ENCODE assay signal across 15 mouse cellular contexts in genomic region chr8:128534442-128534871, GRCm38 (mm10).
DNase-seq lines count a peak whose midpoint lies in the region; ATAC-seq and TF ChIP-seq lines count a peak whose summit lies in the region.
"Had no signal": no experiment of that assay in that cellular context is flagged by ENCODE, and none has a peak within 500 bp of the region (broad histone marks: within the 10 kb centered on the region; RNA-seq: fewer than 3 reads in every experiment).

No protein-coding gene starts in this region.

- H3K4me3 ChIP-seq in liver, postnatal 0 days (ENCODE audit: low read depth, low read length) = no peak overlapping the region
- H3K4me3 ChIP-seq: embryonic facial prominence, embryonic 13.5 days; limb, embryonic 15.5 days; megakaryocyte, embryonic 14.5 days; stomach, embryonic 15.5 days had no signal

- no peaks in the 10 kb centered on the region for H3K9me3 ChIP-seq in liver, postnatal 0 days (ENCODE audit: low read length)
- H3K9me3 ChIP-seq: embryonic facial prominence, embryonic 13.5 days; limb, embryonic 15.5 days; megakaryocyte, embryonic 14.5 days; stomach, embryonic 15.5 days had no signal

- no peaks in the 10 kb centered on the region for H3K4me1 ChIP-seq in liver, postnatal 0 days (ENCODE audit: insufficient read depth)
- H3K4me1 ChIP-seq: embryonic facial prominence, embryonic 13.5 days; megakaryocyte, embryonic 14.5 days; stomach, embryonic 15.5 days had no signal

- peak; percentile 4 to 6 for DNase-seq in cerebellum, postnatal 14 days
- DNase-seq in cerebellum, postnatal 4 days (ENCODE audit: low spot score in 2 of 2) = no peak
- DNase-seq in right cerebral cortex, adult 18-20 months = peak; percentile 13
- no peak for DNase-seq in right cerebral cortex, postnatal 4 days
- DNase-seq in layer of hippocampus, postnatal 10 days (ENCODE audit: low spot score in 2 of 2) = peak; percentile 30 to 37
- peak; percentile 46 for DNase-seq in thymus, postnatal 25 days
- no peak for DNase-seq in retina, embryonic 14.5 days (ENCODE audit: low spot score)
- no peak for DNase-seq in liver, postnatal 0 days
- DNase-seq: heart, adult 18-20 months; kidney, adult 11 months; retina, postnatal 1 day had no signal

- no peak for ATAC-seq in liver, postnatal 0 days

- no peak overlapping the region for H3K27ac ChIP-seq in liver, postnatal 0 days (ENCODE audit: low read depth)
- H3K27ac ChIP-seq: embryonic facial prominence, embryonic 13.5 days; limb, embryonic 15.5 days; stomach, embryonic 15.5 days had no signal

- H3K9ac ChIP-seq in liver, postnatal 0 days (replicated peaks) = no peak overlapping the region
- H3K9ac ChIP-seq: embryonic facial prominence, embryonic 13.5 days; limb, embryonic 15.5 days; stomach, embryonic 15.5 days had no signal

- no peaks in the 10 kb centered on the region; the same call in 1 of the 2 replicates for H3K27me3 ChIP-seq in liver, postnatal 0 days (ENCODE audit: insufficient read depth, low read length)
- H3K27me3 ChIP-seq: embryonic facial prominence, embryonic 13.5 days; limb, embryonic 15.5 days; stomach, embryonic 15.5 days had no signal

- no peak for TF ChIP-seq CTCF in liver, postnatal 0 days (IDR thresholded peaks at IDR 0.05; ENCODE audit: low read depth)

- WGBS in liver, postnatal 0 days (ENCODE audit: insufficient replicate concordance) = 60% methylated on average over 3 of the region's 3 CpGs

- H3K4me2 ChIP-seq in liver, postnatal 0 days (ENCODE audit: low read depth, low read length) = no peak overlapping the region
- H3K4me2 ChIP-seq: embryonic facial prominence, embryonic 13.5 days; limb, embryonic 15.5 days; stomach, embryonic 15.5 days had no signal

- TF ChIP-seq EP300 in liver, postnatal 0 days (IDR thresholded peaks at IDR 0.05; ENCODE audit: low read depth) = no peak

- no peaks in the 10 kb centered on the region for H3K36me3 ChIP-seq in liver, postnatal 0 days (replicated peaks; ENCODE audit: insufficient read depth, low read length)
- H3K36me3 ChIP-seq: embryonic facial prominence, embryonic 13.5 days; limb, embryonic 15.5 days; stomach, embryonic 15.5 days had no signal

Comparison
In these comparisons a context has a peak if more than half of its experiments do, and no peak if none do; other contexts are left out.
1. DNase-seq: peak in cerebellum, postnatal 14 days (2 of 2), right cerebral cortex, adult 18-20 months (single experiment), layer of hippocampus, postnatal 10 days (2 of 2) and thymus, postnatal 25 days (single experiment); none in cerebellum, postnatal 4 days (0 of 2), right cerebral cortex, postnatal 4 days (single experiment), retina, embryonic 14.5 days (single experiment) and liver, postnatal 0 days (single experiment).